Mouse (Mus musculus) CD4-positive naive resting alpha-beta T cell, adult 76 days (primary cell): ENCODE measurements around the gene Olfr586. TPM values are rescaled to one million over a fixed set of nuclear protein-coding genes. Genes with fewer than 3 reads are reported as not detected.

Source experiments
- total RNA-seq: library from RNA; stranded (reverse); gene quantifications from one replicate; pipeline ENCODE4 v1.2.4, GENCODE M21; 2023

Olfr586 gene
- total RNA-seq: not detected

GRCm38 (mm10) chr7:103125538-103125937 lies at the start of gene Olfr586:
Gene Olfr586, minus strand, starts transcription at chr7:103125638.

GRCm38 (mm10) chr7:103156256-103156655 lies 30.8 kb upstream of the Olfr586 start, which contains the start of gene Olfr589:
Gene Olfr589, minus strand, starts transcription at chr7:103156356.

GRCm38 (mm10) chr7:103140579-103140978 lies 15.1 kb upstream of the Olfr586 start, which contains the start of gene Olfr588-ps1:
Gene Olfr588-ps1, plus strand, starts transcription at chr7:103140879.

GRCm38 (mm10) chr7:103097420-103097819 lies 28.0 kb downstream of the Olfr586 start, which contains the start of gene Olfr585:
Gene Olfr585, plus strand, starts transcription at chr7:103097720.

GRCm38 (mm10) chr7:103081585-103081984 lies 43.9 kb downstream of the Olfr586 start, which contains the start of gene Olfr584:
Gene Olfr584, plus strand, starts transcription at chr7:103081885.

Other genes with a start within 250 kb of the Olfr586 start
- not detected for gene Olfr568, start 248.5 kb downstream of the Olfr586 start, total RNA-seq
- gene Olfr569, start 234.8 kb downstream of the Olfr586 start, total RNA-seq: not detected
- gene Olfr570, start 231.1 kb downstream of the Olfr586 start, total RNA-seq: not detected
- gene Olfr571, start 208.1 kb downstream of the Olfr586 start, total RNA-seq: not detected
- gene Olfr572, start 201.2 kb downstream of the Olfr586 start, total RNA-seq: not detected
- not detected for gene Olfr573-ps1, start 183.1 kb downstream of the Olfr586 start, total RNA-seq
- gene Olfr574, start 177.2 kb downstream of the Olfr586 start, total RNA-seq: not detected
- not detected for gene Olfr575, start 166.9 kb downstream of the Olfr586 start, total RNA-seq
- not detected for gene Olfr576, start 163.0 kb downstream of the Olfr586 start, total RNA-seq
- gene Olfr577, start 149.7 kb downstream of the Olfr586 start, total RNA-seq: not detected
- gene Olfr578, start 136.3 kb downstream of the Olfr586 start, total RNA-seq: not detected
- gene Olfr582, start 87.6 kb downstream of the Olfr586 start, total RNA-seq: not detected
- gene Olfr583, start 74.3 kb downstream of the Olfr586 start, total RNA-seq: not detected
- gene Olfr584, start 43.8 kb downstream of the Olfr586 start, total RNA-seq: not detected
- gene Olfr585, start 27.9 kb downstream of the Olfr586 start, total RNA-seq: not detected
- not detected for gene Olfr588-ps1, start 15.2 kb upstream of the Olfr586 start, total RNA-seq
- gene Olfr589, start 30.7 kb upstream of the Olfr586 start, total RNA-seq: not detected
- not detected for gene Olfr591, start 52.7 kb upstream of the Olfr586 start, total RNA-seq
- gene Olfr592, start 59.2 kb upstream of the Olfr586 start, total RNA-seq: not detected
- not detected for gene Olfr593, start 86.2 kb upstream of the Olfr586 start, total RNA-seq
- gene Olfr594, start 91.4 kb upstream of the Olfr586 start, total RNA-seq: not detected
- gene Usp17ld, start 126.9 kb upstream of the Olfr586 start, total RNA-seq: not detected
- gene Olfr596, start 180.0 kb upstream of the Olfr586 start, total RNA-seq: not detected
- gene Olfr597, start 190.7 kb upstream of the Olfr586 start, total RNA-seq: not detected
- gene Olfr598, start 197.9 kb upstream of the Olfr586 start, total RNA-seq: not detected
- not detected for gene Olfr599, start 210.3 kb upstream of the Olfr586 start, total RNA-seq
- not detected for gene Olfr600, start 224.0 kb upstream of the Olfr586 start, total RNA-seq
- gene Olfr601, start 237.0 kb upstream of the Olfr586 start, total RNA-seq: not detected